Mouse (Mus musculus) CH12.LX (cell line): ENCODE results near the gene Bcl2l15.

Experiments used
- KAT2A ChIP-seq: IDR thresholded peaks from 2 replicates; pipeline ENCODE4 v1.6.1; 2012; ENCODE audit warnings: low read length, improper control_type of control experiment, inconsistent platforms; ENCODE audit not compliant: insufficient replicate concordance
- NRF1 ChIP-seq: IDR thresholded peaks from 2 replicates; pipeline ENCODE4 v1.6.1; 2014; ENCODE audit warnings: low read depth, mild to moderate bottlenecking, inconsistent platforms, low read length, improper control_type of control experiment, moderate library complexity

GRCm38 (mm10) chr3:103850644-103851363, 18.4 kb downstream of the Bcl2l15 start:
- TF ChIP-seq KAT2A = 0 out of 2 replicates have a peak, but pooled peaks have one; percentile 15
- TF ChIP-seq NRF1 = no peak
